Mouse (Mus musculus): ENCODE data around the gene Rnpepl1. TPM values are rescaled to one million over a fixed set of nuclear protein-coding genes. Genes with fewer than 3 reads are reported as not detected.

Gene Rnpepl1
- total and polyA plus RNA-seq, 3 experiments = 66.1 to 107 (median 78.3) TPM

- 80% methylated on average over 4 of the region's 4 CpGs for WGBS
- no peak overlapping the region for H3K4me3 ChIP-seq
- H3K79me2 ChIP-seq (replicated peaks; ENCODE audit: control insufficient read depth, insufficient read depth, low read length) = no peaks in the 10 kb centered on the region
- no peak for DNase-seq
- no peak overlapping the region for H3K27ac ChIP-seq
- no peaks in the 10 kb centered on the region for H3K36me3 ChIP-seq (ENCODE audit: control insufficient read depth, insufficient read depth, low read length)
- H3K27me3 ChIP-seq (ENCODE audit: control insufficient read depth, insufficient read depth, low read length) = no peaks in the 10 kb centered on the region
- H3K4me1 ChIP-seq (ENCODE audit: control insufficient read depth, insufficient read depth, low read length) = peaks cover 18% of the 10 kb centered on the region
- intact Hi-C loops (cut with DNase I) = no loop called here
- TF ChIP-seq CTCF (IDR thresholded peaks at IDR 0.05) (peak; percentile 61), EP300 (IDR thresholded peaks at IDR 0.05; ENCODE audit: insufficient read depth, low read depth, low read length) (no peak)
- no peak overlapping the region for H3K9ac ChIP-seq (ENCODE audit: low read depth, low read length)
These were observed 1.5 kb upstream of the Rnpepl1 start for GRCm38 (mm10) chr1:92909068-92909467.

- TF ChIP-seq EP300 (IDR thresholded peaks at IDR 0.05; ENCODE audit: insufficient read depth, low read depth, low read length) (no peak), CTCF (IDR thresholded peaks at IDR 0.05) (no peak), POLR2A (IDR thresholded peaks at IDR 0.05; ENCODE audit: insufficient read depth, low read depth, low read length) (no peak)
- peak; percentile 78 to 79 for DNase-seq
- under 1% methylated on average over 80 of the region's 85 CpGs for WGBS
- peaks cover 18% of the 10 kb centered on the region for H3K4me1 ChIP-seq (ENCODE audit: control insufficient read depth, insufficient read depth, low read length)
- intact Hi-C loops (cut with DNase I) = no loop called here
- peak overlapping the region; percentile 92 for H3K9ac ChIP-seq (ENCODE audit: low read depth, low read length)
- H3K79me2 ChIP-seq (replicated peaks; ENCODE audit: control insufficient read depth, insufficient read depth, low read length) = no peaks in the 10 kb centered on the region
- H3K27ac ChIP-seq = peak overlapping the region; percentile 78
- H3K36me3 ChIP-seq (ENCODE audit: control insufficient read depth, insufficient read depth, low read length) = no peaks in the 10 kb centered on the region
- peak overlapping the region; percentile 96 for H3K4me3 ChIP-seq
- H3K27me3 ChIP-seq (ENCODE audit: control insufficient read depth, insufficient read depth, low read length) = no peaks in the 10 kb centered on the region
These were observed 540 bp downstream of the Rnpepl1 start for GRCm38 (mm10) chr1:92910925-92911720.

DNA sequence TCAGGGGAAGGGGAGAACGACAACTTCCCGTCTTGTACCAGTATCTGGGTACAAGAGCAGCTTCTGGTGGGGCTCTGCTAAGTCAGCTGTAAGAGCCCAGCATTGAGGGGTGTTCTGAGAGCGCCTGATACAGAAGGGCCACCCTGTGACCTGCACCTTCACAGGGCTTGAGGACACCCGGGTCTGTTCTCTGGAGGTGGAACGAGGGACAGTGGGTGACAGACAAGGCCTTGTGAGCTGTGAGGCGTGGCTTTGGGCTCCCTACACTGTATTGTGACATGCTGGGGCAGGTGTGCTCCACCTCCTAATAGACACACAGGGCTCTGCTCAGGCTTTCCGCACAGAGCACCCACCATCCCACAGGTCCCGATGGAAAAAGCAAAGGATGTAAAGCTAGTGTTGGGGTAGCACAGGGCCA is 1.1 kb downstream of the Rnpepl1 start:
- intact Hi-C loops (cut with DNase I) = no loop called here
- WGBS = 29% methylated on average over 8 of the region's 8 CpGs

DNA sequence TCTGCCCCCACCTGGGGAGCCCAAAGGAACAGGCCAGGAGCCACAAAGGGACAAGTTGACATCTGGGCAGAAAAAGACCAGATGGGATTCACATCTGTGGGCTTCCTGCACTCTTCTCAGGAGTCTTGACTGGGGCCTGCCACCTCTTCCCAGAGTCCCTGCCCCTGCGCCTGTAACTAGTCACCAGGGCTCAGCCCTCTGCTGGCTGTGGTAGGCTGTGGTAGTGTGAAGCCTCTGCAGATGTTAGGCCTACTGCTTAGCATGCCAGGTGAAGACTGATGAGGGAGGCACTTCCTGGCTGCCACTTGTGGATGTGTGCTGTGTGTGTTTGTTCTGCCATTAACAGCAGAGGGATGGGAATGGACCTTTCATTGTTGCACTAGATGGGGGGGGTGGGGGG is 1.7 kb downstream of the Rnpepl1 start:
- H3K36me3 ChIP-seq (ENCODE audit: control insufficient read depth, insufficient read depth, low read length) = no peaks in the 10 kb centered on the region
- TF ChIP-seq POLR2A (IDR thresholded peaks at IDR 0.05; ENCODE audit: insufficient read depth, low read depth, low read length) = no peak
- 0 out of 2 replicates have a peak, but pooled peaks have one; percentile 11 for TF ChIP-seq CTCF (IDR thresholded peaks at IDR 0.05)
- WGBS = 48% methylated on average over 1 of the region's 1 CpGs
- H3K27ac ChIP-seq = no peak overlapping the region
- 0 out of 2 replicates have a peak overlapping the region, but pooled peaks have one; percentile 8 for H3K9ac ChIP-seq (ENCODE audit: low read depth, low read length)
- H3K79me2 ChIP-seq (replicated peaks; ENCODE audit: control insufficient read depth, insufficient read depth, low read length) = no peaks in the 10 kb centered on the region
- peaks cover 18% of the 10 kb centered on the region for H3K4me1 ChIP-seq (ENCODE audit: control insufficient read depth, insufficient read depth, low read length)
- H3K4me3 ChIP-seq = peak overlapping the region; percentile 20; the same call in 1 of the 2 replicates
- intact Hi-C loops (cut with DNase I) = no loop called here
- no peaks in the 10 kb centered on the region for H3K27me3 ChIP-seq (ENCODE audit: control insufficient read depth, insufficient read depth, low read length)
- DNase-seq = peak in 1 of 2 experiments; percentile 19

More for the DNA sequence above, 1.1 kb downstream of the Rnpepl1 start:
- TF ChIP-seq CTCF (IDR thresholded peaks at IDR 0.05) = no peak
- TF ChIP-seq EP300 (IDR thresholded peaks at IDR 0.05; ENCODE audit: insufficient read depth, low read depth, low read length) = no peak
- no peak for TF ChIP-seq POLR2A (IDR thresholded peaks at IDR 0.05; ENCODE audit: insufficient read depth, low read depth, low read length)
- H3K27ac ChIP-seq = peak overlapping the region; percentile 78
- H3K9ac ChIP-seq (ENCODE audit: low read depth, low read length) = peak overlapping the region; percentile 92
- H3K36me3 ChIP-seq (ENCODE audit: control insufficient read depth, insufficient read depth, low read length) = no peaks in the 10 kb centered on the region
- peaks cover 18% of the 10 kb centered on the region for H3K4me1 ChIP-seq (ENCODE audit: control insufficient read depth, insufficient read depth, low read length)
- H3K79me2 ChIP-seq (replicated peaks; ENCODE audit: control insufficient read depth, insufficient read depth, low read length) = no peaks in the 10 kb centered on the region
- no peak for DNase-seq
- H3K4me3 ChIP-seq = peak overlapping the region; percentile 96
- H3K27me3 ChIP-seq (ENCODE audit: control insufficient read depth, insufficient read depth, low read length) = no peaks in the 10 kb centered on the region

GRCm38 (mm10) chr1:92914239-92914638 is 3.7 kb downstream of the Rnpepl1 start:
- no peak overlapping the region for H3K9ac ChIP-seq (ENCODE audit: low read depth, low read length)
- H3K36me3 ChIP-seq (ENCODE audit: control insufficient read depth, insufficient read depth, low read length) = no peaks in the 10 kb centered on the region
- intact Hi-C loops (cut with DNase I) = no loop called here
- H3K27ac ChIP-seq = no peak overlapping the region
- H3K27me3 ChIP-seq (ENCODE audit: control insufficient read depth, insufficient read depth, low read length) = no peaks in the 10 kb centered on the region
- WGBS = 83% methylated on average over 4 of the region's 4 CpGs
- H3K4me1 ChIP-seq (ENCODE audit: control insufficient read depth, insufficient read depth, low read length) = peaks cover 12% of the 10 kb centered on the region
- no peak overlapping the region for H3K4me3 ChIP-seq
- DNase-seq = no peak
- TF ChIP-seq CTCF (IDR thresholded peaks at IDR 0.05) = no peak
- no peaks in the 10 kb centered on the region for H3K79me2 ChIP-seq (replicated peaks; ENCODE audit: control insufficient read depth, insufficient read depth, low read length)

GRCm38 (mm10) chr1:92914993-92915392 is 4.4 kb downstream of the Rnpepl1 start:
- TF ChIP-seq CTCF (IDR thresholded peaks at IDR 0.05) (no peak), POLR2A (IDR thresholded peaks at IDR 0.05; ENCODE audit: insufficient read depth, low read depth, low read length) (no peak), EP300 (IDR thresholded peaks at IDR 0.05; ENCODE audit: insufficient read depth, low read depth, low read length) (no peak)
- intact Hi-C loops (cut with DNase I) = no loop called here
- Histone ChIP-seq H3K27ac (no peak overlapping the region), H3K9ac (ENCODE audit: low read depth, low read length) (no peak overlapping the region), H3K4me1 (ENCODE audit: control insufficient read depth, insufficient read depth, low read length) (peaks cover 8% of the 10 kb centered on the region), H3K4me3 (no peak overlapping the region), H3K79me2 (replicated peaks; ENCODE audit: control insufficient read depth, insufficient read depth, low read length) (no peaks in the 10 kb centered on the region), H3K27me3 (ENCODE audit: control insufficient read depth, insufficient read depth, low read length) (no peaks in the 10 kb centered on the region), H3K36me3 (ENCODE audit: control insufficient read depth, insufficient read depth, low read length) (no peaks in the 10 kb centered on the region)
- WGBS = 92% methylated on average over 11 of the region's 11 CpGs
- no peak for DNase-seq
